Mouse (Mus musculus): ENCODE data around the gene Klf4. TPM values are rescaled to one million over a fixed set of nuclear protein-coding genes. Genes with fewer than 3 reads are reported as not detected.

Klf4 gene
- total RNA-seq (2023) = 100 to 1,000 TPM; 209 to 277 TPM

GRCm38 (mm10) chr4:55532407-55533195 is at the start of gene Klf4:
Gene Klf4, minus strand, starts transcription at chr4:55532466.

Other genes with a start within 250 kb of the Klf4 start
- 10 to 100 TPM; 64.7 to 77.3 TPM for gene Rad23b, start 182.4 kb downstream of the Klf4 start, total RNA-seq (2023)

Data from neutrophil, adult 59 days (primary cell).